Mouse (Mus musculus) T-helper 1 cell (primary cell): ENCODE results near the gene Hmox2.
"Not testable (repeated sequence)": the region's sequence is repeated elsewhere in the genome, so short reads cannot be mapped to it uniquely, and the experiment has no call there.

ENCODE experiments used
- in situ Hi-C: fragments of 300-600 bp; cut with MboI, MseI; formaldehyde crosslinking; loops from one replicate; pipeline ENCODE4 v1.15.1; 2025; ENCODE audit warnings: high pct_unique_total_duplicates

Gene Hmox2

DNA sequence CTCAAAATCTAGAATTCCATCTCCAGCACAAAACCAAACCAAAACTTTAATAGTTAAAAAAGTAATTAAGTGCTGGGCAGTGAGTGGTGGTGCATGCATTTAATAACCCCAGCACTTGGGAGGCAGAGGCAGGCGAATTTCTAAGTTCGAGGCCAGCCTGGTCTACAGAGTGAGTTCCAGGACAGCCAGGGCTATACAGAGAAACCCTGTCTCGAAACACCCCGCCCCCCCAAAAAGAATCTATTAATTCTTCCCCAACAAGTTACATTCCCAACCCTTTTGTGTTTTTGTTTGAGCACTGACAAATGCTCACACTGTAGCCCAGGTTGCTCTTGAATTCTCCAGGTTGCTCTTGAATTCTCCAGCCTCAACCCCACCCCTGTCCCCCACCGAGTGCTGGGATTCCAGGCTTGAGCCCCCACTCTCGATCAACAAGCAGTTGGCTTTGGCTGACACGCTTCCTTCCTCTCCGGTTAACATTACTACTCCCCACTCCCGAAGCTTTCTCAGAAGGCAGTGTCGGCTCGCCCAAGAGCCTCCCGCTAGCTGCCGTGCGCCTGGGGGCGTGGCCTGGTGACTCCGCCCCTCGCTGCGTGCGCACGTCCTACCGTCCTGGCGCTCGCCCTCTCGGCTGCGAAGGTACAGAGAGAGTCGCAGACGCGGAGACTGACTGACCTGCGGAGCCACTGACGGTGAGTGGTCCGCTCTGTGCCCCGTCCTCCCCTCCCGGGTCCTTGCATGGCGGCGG lies at the start of gene Hmox2:
TSS of gene Hmox2 (plus strand) at position 582 of the 748 bp plus-strand sequence.
- in situ Hi-C loops, result no loop called here

DNA sequence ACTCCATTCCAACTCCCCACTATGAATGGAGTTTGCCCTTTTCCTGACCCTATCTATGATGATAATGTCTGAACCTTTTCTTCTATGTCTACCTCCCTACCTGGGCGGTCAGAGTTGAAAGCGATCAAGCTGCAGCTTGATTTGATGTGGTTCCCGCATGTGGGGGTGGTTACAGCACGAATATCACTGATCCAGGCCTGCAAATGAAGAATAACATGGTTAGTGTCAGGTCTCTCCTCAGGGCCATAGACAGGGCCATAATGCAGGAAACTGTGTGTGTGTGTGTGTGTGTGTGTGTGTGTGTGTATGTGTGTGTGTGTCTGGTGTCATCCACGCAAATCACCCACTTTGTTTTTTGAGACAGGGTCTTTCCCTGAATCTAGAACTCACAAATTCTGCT lies 49.3 kb upstream of the Hmox2 start:
- in situ Hi-C loops, result no loop called here

DNA sequence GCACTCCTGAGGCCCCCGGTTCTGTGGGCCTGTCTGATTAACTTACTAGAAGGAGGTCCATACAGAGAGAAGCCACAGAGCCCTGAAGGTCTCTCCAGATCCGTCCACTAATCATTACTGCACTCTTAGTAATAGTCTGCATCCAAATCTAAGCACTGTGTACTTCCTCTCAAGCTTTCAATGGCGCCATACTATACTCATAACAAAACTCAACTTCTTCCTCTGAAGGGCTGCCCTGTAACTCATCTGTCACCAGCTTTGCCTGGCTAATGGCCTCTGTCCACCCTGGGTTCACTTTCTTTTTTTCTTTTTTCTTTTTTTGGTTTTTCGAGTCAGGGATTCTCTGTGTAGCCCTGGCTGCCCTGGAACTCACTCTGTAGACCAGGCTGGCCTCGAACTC lies 48.1 kb upstream of the Hmox2 start:
- in situ Hi-C loops, result no loop called here

DNA sequence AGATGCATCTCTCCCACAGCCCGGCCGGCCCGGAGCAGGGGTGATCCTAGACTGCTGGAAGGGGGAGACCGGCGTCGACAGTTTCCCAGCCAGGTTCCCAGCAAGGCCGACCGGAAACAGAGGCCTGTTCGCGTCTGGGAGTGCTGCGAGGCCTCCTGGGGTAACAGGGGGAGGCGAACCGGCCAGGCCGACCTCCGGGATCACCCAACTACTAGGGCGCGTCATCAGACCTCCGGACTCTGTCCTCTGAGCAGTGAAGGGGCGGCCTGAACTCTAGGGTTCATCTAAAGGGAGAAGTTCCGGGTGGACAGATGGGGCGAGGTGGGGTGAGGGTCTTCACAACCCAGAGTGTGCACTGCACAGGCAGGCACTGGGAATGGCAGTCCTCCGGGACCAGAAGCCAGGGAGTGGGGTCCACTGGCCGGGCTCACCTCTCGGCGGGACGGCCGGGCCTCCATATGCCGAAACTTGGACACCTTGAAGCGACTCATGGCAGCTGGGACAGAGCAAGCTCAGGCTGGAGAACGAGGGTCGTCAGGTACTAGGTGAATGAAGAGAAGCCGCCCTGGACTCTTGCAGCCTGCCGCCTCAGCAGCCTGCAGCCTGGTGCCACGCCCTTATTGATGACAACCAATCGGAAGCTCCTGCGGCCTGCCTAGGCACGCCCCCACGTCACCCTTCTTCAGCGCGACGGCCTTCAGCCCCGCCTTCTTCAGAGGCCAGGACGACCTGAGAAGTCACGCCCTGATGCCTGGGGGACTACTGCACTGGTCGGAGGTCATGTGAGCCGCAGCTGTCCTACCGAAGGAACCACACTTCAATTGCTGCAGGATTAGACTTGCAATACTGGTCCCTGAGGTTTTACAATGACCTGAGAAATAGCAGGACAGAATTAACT lies 46.8 kb upstream of the Hmox2 start, which contains the start of gene Coro7:
TSS of gene Coro7 (minus strand) at position 657 of the 898 bp plus-strand sequence.
- in situ Hi-C loops, result no loop called here

DNA sequence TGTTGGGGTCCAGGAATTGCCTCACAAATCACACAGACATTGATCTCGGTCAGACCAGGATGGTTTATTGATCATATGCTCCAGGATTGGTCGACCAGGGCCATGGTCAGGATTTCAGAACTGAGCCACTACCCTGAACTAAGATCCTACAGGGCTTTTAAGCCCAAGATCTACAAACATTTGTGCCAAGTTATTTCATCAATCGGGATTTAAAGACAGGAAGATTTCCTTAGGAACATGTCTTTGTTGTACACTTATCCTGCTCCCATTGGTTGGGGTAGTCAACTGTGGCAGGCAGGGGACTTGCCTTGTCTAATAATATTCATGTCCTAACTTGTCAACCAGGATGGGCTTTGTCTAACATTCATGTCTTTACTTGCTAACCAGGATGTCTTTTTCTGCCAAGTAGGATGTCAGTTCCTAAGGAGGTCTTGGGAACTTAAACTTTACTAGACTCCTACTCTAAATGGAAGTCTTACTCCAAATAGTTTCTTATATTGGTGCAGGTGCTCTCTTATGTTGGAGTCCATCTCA lies 45.2 kb upstream of the Hmox2 start:
- in situ Hi-C loops, result not testable (repeated sequence)

DNA sequence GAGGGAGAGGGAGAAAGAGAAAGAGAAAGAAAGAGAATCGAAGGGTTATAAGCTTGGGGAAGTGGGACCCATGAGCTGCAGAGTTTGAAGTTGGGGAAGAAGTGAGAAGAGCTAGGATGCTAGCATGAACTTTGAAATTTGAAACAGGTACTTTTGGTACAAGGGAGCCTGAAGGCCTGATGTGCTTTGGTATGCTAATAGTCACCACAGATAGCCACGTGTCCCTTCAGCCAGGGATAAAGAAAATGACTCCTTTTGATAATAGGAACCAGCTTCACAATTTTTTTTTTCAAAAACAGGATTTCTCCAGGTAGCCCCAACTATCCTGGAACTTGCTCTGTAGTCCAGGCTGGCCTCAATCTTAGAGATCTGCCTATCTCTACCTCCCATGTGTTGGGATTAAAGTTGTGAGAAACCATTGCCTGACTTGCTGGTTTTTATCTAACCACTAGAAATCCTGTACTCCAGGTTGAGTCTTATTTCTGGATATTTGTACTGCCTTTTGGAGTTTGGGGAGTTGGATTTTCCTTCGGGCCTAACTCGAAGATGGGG lies 43.5 kb upstream of the Hmox2 start:
- in situ Hi-C loops, result no loop called here

DNA sequence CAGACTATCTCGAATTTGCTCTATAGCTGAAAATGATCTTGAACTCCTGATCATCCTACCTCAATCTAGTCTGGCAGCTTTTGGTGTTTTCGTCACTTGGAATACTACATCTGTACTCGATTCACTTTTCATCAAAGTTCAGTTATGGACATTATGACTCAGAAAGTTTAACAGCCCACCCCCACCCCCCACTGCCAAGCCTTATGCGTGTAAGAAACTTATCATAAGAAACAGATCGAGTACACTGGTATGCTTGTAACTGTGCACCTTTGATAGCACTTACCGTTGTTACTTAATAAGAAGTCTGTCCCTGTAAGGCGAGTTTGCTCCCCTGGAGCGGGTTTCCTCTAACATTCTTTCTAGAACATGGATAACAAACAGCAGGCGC lies 43.0 kb upstream of the Hmox2 start:
- in situ Hi-C loops, result no loop called here

DNA sequence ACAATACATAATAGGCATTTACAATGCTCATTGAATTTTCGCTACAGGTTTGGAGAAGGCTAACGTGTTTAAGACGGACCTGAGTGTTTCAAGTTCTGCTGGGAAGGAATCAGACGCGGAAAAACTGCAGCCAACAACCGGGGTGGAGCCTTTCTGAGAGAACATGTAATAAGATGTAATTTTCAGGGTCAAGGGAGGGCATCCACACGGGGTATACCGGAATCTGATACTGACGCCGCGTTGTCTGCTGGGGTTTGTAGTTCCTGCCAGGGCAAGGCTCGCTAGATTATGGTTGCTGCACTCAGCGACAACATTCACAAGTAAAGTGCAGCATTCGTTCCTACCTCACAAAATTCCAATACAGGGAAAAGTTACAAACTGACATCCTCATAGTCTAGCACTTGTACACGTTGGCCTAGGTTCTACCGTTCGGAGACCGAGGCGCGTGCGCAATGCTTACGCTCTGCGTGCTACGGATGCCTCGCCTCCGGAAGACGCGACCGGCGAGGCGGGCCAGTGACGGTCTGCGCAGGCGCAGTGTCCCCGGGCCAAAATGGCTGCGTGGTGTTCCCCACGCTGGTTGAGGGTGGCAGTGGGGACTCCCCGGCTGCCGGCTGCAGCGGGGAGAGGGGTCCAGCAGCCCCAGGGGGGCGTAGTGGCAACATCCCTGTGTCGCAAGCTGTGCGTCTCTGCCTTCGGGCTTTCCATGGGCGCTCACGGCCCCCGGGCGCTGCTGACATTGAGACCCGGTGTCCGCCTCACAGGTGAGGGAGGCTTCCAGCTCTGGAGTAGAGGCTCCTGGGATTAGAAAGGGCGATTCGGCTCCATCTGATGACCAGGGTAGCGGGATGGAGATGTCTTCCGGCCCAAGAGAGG lies 42.3 kb upstream of the Hmox2 start:
- in situ Hi-C loops, result no loop called here

DNA sequence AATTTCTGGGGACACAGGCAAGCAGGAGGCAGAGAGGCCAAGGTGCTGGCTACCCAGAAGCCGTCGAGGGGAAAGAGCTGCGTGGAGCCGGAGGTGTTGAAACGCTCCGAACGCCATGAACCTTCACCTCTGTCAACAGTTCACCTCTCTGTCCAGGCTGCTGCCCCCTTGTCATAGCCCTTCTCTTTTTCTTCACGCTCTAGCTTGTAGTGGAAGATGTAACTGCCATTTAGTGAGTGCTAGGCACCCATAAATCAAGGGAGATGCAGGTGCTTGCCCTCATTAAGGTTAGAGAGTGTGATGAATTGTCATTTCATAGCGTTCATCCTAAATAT lies 41.7 kb upstream of the Hmox2 start:
- in situ Hi-C loops, result no loop called here

DNA sequence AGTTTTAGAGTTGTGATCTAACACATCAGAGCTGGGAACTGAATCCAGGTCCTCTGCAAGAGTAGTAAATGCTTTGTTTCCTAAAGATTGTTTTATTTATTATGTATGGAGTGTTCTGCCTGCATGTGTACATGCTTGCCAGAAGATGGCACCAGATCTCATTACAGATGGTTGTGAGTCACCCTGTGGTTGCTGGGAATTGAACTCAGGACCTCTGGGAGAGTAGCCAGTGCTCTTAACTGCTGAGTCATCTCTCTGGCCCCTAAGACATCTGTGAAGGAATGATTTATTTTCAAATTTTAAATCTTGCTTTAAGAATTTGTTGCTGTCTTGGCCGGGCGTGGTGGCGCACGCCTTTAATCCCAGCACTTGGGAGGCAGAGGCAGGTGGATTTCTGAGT lies 36.8 kb upstream of the Hmox2 start:
- in situ Hi-C loops, result loop anchor here (5.0 kb wide), 1 partner anchor 98 kb away; no protein-coding TSS in a partner anchor

DNA sequence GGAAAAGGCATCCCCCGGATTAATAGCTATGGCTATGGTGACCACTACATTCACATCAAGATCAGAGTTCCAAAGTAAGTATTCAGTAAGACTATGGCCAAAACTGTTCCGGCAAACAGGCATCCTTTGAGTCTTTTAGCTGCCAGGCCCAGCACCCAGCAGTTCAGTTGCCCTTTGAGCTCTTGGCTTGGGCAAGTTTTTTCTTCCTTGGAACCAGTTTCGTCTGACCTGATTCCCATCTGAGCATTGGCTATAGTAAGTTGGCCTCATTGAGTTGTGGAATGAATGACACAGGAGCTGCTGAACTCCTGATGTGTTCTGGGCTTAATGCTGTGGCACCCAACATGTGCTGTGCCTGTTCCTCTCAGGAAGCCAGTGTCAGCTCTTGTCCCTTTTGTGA lies 24.9 kb upstream of the Hmox2 start:
- in situ Hi-C loops, result no loop called here

DNA sequence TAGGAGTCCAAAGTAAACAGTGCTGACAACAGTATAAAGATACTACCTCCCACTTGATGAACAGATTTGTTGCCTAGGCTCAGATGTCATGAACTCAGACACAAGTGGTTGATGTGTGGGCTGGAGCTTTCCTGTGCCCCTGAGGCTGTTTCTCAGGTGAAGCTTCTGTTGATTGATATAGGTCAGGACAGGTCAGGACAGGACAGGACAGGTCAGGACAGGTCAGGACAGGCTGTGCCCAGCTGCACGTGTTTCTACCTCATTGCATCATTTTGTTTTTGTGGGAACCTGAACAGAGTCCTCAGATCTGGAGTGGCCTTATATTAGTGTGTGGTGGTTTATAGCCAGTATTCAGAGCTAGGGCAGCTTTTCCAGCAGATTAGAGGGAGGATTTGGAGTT lies 23.5 kb upstream of the Hmox2 start:
- in situ Hi-C loops, result no loop called here

DNA sequence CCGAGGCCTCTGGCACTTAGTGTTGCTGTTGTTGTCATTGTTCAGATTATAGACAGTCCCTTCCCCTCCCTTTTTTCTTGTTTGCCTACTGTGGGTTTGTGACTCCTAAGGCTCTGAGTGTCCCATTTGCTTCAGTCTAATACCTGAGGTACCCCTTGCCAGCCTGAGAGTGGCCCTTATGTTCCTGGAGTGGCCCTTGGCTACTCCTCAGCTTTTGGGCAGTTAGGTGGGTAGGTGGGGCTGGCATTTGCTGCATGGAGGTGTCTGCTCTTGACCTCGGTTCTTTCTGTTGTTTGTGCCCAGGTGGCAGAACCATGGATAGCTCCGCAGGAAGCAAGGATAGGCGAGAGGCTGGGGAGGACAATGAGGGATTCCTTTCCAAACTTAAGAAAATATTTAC lies 20.6 kb upstream of the Hmox2 start:
- in situ Hi-C loops, result no loop called here

DNA sequence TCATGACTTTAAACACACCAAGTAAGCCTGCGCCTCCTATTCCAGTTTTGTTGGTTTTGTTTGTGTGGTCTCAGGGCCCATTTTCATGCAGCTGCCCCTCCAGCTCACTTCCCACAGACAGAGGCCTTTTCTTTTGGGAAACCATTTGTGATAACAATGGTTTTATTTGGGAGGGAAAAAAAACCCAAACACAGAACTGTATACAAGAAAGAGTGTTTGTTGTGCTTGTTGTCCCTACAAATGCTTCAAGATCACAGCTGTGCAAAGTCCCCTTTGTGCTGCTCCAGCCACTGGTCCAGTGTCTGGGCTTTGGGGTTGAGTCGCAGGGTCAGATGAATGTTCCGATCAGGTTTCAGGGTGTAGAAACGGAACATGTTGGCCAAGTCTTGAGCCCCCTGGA lies 15.0 kb upstream of the Hmox2 start:
- in situ Hi-C loops, result no loop called here

DNA sequence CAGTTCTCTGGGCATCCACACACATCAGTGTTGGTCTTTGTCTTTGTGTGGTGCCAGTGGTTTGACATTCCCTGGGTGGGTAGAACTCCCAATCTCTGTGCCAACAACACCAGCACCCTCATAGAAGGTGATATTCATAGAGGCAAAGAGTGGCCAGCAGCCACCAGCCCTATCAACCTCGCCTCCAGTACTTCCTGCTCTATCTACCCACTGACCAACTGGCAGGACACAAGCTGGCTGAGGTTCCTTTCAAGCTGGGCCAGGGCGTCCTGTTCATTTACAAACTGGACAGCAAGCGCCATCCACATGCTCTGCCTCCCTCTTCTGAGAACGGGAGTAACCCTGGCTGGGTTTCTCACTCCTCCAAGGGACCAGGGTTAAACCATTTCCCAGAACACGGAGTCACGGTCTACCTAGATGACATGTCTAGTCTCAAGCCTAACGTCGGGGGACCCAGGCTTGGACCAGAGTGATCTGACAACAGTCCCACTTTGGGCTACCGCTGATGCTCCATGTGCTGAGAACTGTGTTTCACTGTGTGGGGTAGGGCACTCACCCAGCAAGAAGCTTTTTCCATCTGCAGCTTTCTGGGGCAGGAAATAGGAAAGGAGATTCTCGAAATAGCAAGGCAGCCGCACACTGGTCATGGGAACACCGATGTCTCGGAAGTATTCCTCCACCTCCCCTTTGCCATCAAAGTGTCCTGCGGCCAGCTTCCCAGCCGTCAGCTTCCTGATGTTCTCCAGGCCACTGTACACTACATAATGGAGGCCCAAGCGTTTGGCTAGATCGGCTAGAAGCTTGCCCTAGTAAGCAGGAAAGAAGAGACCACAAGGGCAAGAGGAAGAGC lies 12.1 kb upstream of the Hmox2 start:
- in situ Hi-C loops, result no loop called here

DNA sequence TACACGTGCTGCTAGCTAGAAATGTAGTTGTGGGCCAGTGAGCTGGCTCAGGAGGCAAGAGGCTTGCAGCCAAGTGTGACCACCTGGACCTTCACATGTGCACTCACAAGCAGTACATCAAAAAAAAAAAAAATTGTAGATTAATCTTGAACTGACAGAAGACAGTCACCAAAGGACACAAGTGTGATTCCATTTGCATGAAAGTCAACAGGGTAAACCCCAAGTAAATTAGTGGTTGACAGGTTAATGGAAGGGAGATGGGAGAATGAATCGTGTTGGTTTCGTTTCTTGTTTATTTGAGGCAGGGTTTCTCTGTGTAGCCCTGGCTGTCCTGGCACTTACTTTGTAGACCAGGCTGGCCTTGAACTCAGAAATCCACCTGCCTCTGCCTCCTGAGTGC lies 8.3 kb upstream of the Hmox2 start:
- in situ Hi-C loops, result no loop called here

DNA sequence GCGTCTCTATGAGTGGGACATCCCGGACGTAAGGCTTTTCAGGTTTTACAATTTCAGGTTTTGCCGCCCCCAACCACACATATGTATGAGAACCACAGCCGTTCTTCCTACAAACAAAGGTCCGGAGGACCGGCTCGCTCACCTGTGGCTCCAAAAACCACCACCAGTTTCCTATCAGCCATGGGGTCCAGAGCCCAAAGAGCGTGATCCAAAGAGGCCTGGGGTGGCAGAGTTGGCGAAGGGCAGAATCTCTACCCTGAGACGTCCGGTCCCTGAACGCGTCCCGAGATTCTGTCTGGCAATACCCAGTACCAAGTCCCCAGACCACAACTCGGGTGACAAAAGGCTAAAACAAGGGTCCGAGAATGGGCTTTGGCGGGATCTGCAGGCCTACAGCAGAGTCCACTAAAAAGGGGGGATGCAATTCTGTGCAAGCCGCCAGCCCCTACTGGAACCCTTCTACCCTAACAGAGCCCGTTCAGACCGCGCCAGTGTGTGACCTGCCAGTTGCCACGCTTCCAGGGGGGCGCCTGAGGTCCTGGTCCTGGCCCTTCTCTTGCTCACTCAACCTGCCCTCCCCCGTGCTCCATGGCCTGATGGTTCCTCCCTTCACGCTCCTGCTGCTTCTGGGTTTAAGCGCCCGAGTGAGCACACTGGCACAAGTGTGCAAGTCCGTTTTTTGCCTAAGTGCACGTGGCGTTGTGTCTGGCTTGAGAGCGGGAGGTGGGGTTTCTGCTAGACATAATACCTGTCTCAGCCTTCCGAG lies 7.2 kb upstream of the Hmox2 start, which contains the start of gene Nmral1:
TSS of gene Nmral1 (minus strand) at position 604 of the 766 bp plus-strand sequence.
- in situ Hi-C loops, result no loop called here

DNA sequence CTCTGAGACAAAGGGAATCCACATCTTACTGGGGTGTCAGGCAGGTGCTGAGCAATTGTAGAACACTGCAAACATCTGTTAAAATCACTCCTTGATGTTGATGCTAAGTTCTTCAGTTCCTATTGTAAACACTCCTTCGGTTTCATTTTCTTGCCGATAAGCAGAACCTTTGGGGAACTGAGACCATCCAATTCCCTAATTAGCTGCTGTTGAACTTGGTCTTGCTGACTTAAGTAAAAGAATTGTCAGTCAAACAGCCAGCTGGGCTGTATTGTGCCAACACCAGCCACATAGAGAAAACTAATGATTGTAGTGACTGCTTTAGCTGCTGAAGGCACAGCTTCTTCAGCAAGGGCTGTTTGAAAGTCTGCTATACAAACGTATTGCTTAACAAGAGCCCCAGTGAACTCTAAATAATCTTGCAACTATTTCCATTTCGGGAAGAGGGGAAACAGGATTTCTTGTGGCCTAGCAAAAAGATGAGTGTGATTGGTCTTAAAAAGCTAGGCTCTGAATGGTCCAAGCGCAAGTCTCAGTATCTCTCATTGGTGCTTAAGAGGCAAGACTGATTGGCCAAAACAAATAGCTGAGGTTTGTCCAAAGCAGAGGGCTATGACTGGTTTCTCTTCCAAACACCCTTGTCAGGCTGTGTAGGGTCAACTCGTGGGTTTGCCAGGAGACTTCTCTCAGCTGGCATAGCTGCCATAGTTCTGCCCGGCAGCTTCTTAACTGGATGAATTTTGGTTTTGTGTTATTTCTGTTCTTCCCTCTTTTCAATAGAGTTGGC lies 3.8 kb upstream of the Hmox2 start:
- in situ Hi-C loops, result no loop called here

DNA sequence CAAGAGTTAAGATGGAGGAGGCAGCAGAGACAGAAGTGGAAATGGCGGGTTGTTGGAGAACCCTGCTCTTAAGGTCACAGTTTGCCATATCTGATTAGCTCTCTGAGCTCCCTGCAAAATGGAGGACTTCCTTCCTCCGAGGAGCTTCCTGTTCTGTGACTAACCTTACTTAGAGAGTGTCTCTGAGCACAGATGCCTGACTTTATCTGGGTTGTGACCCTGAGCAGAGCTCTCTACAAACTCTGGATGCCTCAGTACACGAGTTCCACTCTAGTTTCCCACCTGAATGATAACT lies 3.3 kb upstream of the Hmox2 start:
- in situ Hi-C loops, result no loop called here
